Comparison of ENCODE assay signal across 9 mouse cellular contexts in genomic region chr12:98283487-98283860, GRCm38 (mm10). TPM values are rescaled to one million over a fixed set of nuclear protein-coding genes. Genes with fewer than 3 reads are reported as not detected.
A peak's percentile ranks its signal among the peaks of the same experiment; 100 is the strongest.
DNase-seq lines count a peak whose midpoint lies in the region; ATAC-seq and TF ChIP-seq lines count a peak whose summit lies in the region.
"Had no signal": no experiment of that assay in that cellular context is flagged by ENCODE, and none has a peak within 500 bp of the region (broad histone marks: within the 10 kb centered on the region; RNA-seq: fewer than 3 reads in every experiment).

No protein-coding gene starts in this region.

- H3K27ac ChIP-seq in intestine, postnatal 0 days (ENCODE audit: low read depth, low read length), result no peak overlapping the region
- H3K27ac ChIP-seq in intestine, embryonic 15.5 days, result no peak overlapping the region
- H3K27ac ChIP-seq: embryonic facial prominence, embryonic 12.5 days had no signal

- H3K9ac ChIP-seq in intestine, postnatal 0 days (ENCODE audit: low read depth, low read length), result no peak overlapping the region
- no peak overlapping the region for H3K9ac ChIP-seq in intestine, embryonic 15.5 days
- H3K9ac ChIP-seq: embryonic facial prominence, embryonic 12.5 days had no signal

- H3K4me3 ChIP-seq in intestine, postnatal 0 days (ENCODE audit: low read depth, low read length), result no peak overlapping the region
- H3K4me3 ChIP-seq in intestine, embryonic 15.5 days (replicated peaks), result no peak overlapping the region
- H3K4me3 ChIP-seq: embryonic facial prominence, embryonic 12.5 days had no signal

- no peaks in the 10 kb centered on the region for H3K9me3 ChIP-seq in intestine, postnatal 0 days (ENCODE audit: control insufficient read depth)
- no peaks in the 10 kb centered on the region for H3K9me3 ChIP-seq in intestine, embryonic 15.5 days
- H3K9me3 ChIP-seq: embryonic facial prominence, embryonic 12.5 days had no signal

- ATAC-seq in intestine, postnatal 0 days, result no peak
- no peak for ATAC-seq in intestine, embryonic 15.5 days
- ATAC-seq in activated CD4-positive, CD25-positive, alpha-beta regulatory T cell, adult 4 months, result peak; percentile 66

- H3K4me2 ChIP-seq in intestine, postnatal 0 days (replicated peaks; ENCODE audit: low read depth), result no peak overlapping the region
- no peak overlapping the region for H3K4me2 ChIP-seq in intestine, embryonic 15.5 days (replicated peaks)
- H3K4me2 ChIP-seq: embryonic facial prominence, embryonic 12.5 days had no signal

- H3K27me3 ChIP-seq in intestine, postnatal 0 days (replicated peaks; ENCODE audit: control insufficient read depth, insufficient read depth, low read length), result no peaks in the 10 kb centered on the region
- H3K27me3 ChIP-seq in intestine, embryonic 15.5 days (replicated peaks), result no peaks in the 10 kb centered on the region
- H3K27me3 ChIP-seq: embryonic facial prominence, embryonic 12.5 days had no signal

- peak; percentile 87 for DNase-seq in A20 (ENCODE audit: low read depth, low spot score)
- peak; percentile 55 for DNase-seq in lung, postnatal 36 days
- DNase-seq in gastrocnemius, adult 8-10 months (ENCODE audit: low spot score in 2 of 2), result no peak
- no peak for DNase-seq in urinary bladder, adult 18-20 months (ENCODE audit: low spot score in 2 of 2)
- DNase-seq in right cerebral cortex, postnatal 14 days, result no peak

- no peaks in the 10 kb centered on the region for H3K36me3 ChIP-seq in intestine, postnatal 0 days (ENCODE audit: control insufficient read depth, insufficient read depth)
- no peaks in the 10 kb centered on the region for H3K36me3 ChIP-seq in intestine, embryonic 15.5 days
- H3K36me3 ChIP-seq: embryonic facial prominence, embryonic 12.5 days had no signal

- peak; percentile 39; the same call in 1 of the 2 replicates for TF ChIP-seq CTCF in intestine, postnatal 0 days (IDR thresholded peaks at IDR 0.05; ENCODE audit: low read depth)

- 64% methylated on average over 3 of the region's 3 CpGs for WGBS in intestine, postnatal 0 days
- WGBS in intestine, embryonic 15.5 days, result 44% methylated on average over 3 of the region's 3 CpGs

- no peaks in the 10 kb centered on the region for H3K4me1 ChIP-seq in intestine, postnatal 0 days (replicated peaks; ENCODE audit: control insufficient read depth, insufficient read depth, low read length)
- no peaks in the 10 kb centered on the region for H3K4me1 ChIP-seq in intestine, embryonic 15.5 days (replicated peaks)
- H3K4me1 ChIP-seq: embryonic facial prominence, embryonic 12.5 days had no signal

RNA-seq across cellular contexts. Expression of gene Gpr65, which starts 15.0 kb away (rescaled TPM):
- polyA plus RNA-seq in intestine, postnatal 0 days (2015; fragmentation: Nextera tagmentation; extraction: Ambion mirVana), result 1.8 and 2.1 TPM in 2 replicates
- 2.4 and 3.0 TPM in 2 replicates for polyA plus RNA-seq in intestine, embryonic 15.5 days (2015; fragmentation: Nextera tagmentation; extraction: Ambion mirVana)
- 10 to 100 TPM; 46.6 to 48.4 TPM for polyA plus RNA-seq in activated CD4-positive, CD25-positive, alpha-beta regulatory T cell, adult 4 months (2017; shearing (Covaris generic))
- total RNA-seq in gastrocnemius, adult 8-10 months (2022), result under 1 TPM in 1 of 4 experiments, not detected in 3; 0.15 TPM

RNA-seq across cellular contexts. Expression of gene Galc, which starts 24.2 kb away (rescaled TPM):
- polyA plus RNA-seq in intestine, postnatal 0 days (2015; fragmentation: Nextera tagmentation; extraction: Ambion mirVana), result 13.1 and 15.1 TPM in 2 replicates
- polyA plus RNA-seq in intestine, embryonic 15.5 days (2015; fragmentation: Nextera tagmentation; extraction: Ambion mirVana), result 7.8 and 8.4 TPM in 2 replicates
- 1 to 10 TPM; 1.2 to 2.8 TPM for polyA plus RNA-seq in activated CD4-positive, CD25-positive, alpha-beta regulatory T cell, adult 4 months (2017; shearing (Covaris generic))
- 1 to 10 TPM; 4.7 to 5.5 (median 5.0) TPM for total RNA-seq in gastrocnemius, adult 8-10 months (2022)

Comparison
In these comparisons a context has a peak if more than half of its experiments do, and no peak if none do; other contexts are left out.
1. DNase-seq: peak in A20 (single experiment) and lung, postnatal 36 days (single experiment); none in gastrocnemius, adult 8-10 months (0 of 2), urinary bladder, adult 18-20 months (0 of 2) and right cerebral cortex, postnatal 14 days (single experiment).
2. RNA of gene Gpr65, which starts 15.0 kb away (polyA plus RNA-seq): 46.6 to 48.4 TPM in activated CD4-positive, CD25-positive, alpha-beta regulatory T cell, adult 4 months; 2.4 to 3.0 TPM in intestine, embryonic 15.5 days and 1.8 to 2.1 TPM in intestine, postnatal 0 days; every median in the first group is over 10 times any median in the second.